Mouse (Mus musculus): ENCODE results near the gene Dnaic1. TPM values are rescaled to one million over a fixed set of nuclear protein-coding genes. Genes with fewer than 3 reads are reported as not detected.

Dnaic1 gene
- polyA plus RNA-seq, 1 experiment from 2014 or later = 1.7 TPM

DNA sequence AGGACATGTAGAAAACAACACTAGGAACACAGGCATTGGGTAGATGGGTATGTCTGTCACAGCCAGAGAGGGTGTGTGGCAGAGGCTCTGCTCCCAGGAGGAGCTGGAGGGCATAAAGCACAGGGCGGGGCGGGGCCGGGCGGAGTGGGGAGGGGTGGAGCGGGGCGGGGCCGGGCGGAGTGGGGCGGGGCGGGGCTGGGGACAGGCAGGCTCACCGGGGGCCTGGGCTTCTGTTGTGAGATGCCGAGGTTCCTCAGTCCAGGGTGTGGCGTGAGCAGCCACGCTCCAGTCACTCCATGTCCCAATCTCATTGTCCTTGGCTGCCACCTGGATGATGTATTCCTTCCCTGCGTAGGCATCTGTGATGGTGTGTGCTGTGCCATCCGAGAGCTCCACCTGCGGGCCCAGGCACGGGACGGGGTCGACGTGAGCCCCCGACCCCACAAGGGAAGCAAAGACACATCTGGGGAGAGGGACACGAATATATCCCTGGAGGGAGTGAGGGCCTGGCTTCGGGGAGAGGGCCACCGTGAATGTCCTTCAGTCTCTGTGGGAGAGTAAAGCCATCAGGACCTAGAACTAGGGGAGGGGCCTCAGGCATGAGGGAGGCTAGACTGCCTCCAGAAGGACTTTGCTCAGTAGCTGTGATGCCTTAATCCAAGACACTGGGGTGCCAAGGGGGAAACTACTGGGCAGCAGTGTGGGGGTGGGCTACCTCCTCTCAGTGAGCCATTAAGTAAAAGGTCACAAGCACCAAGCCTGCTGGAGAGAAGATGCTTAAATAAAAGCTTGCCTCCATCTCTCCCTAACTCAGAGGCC, 89.2 kb downstream of the Dnaic1 start:
- peak overlapping the region; percentile 44 for H3K4me2 ChIP-seq
- H3K27me3 ChIP-seq = peaks cover 21% of the 10 kb centered on the region
- no peak overlapping the region for H3K9ac ChIP-seq
- H3K4me3 ChIP-seq (replicated peaks) = no peak overlapping the region
- no peaks in the 10 kb centered on the region for H3K9me3 ChIP-seq (replicated peaks)
- WGBS = 9% methylated on average over 23 of the region's 25 CpGs
- peak overlapping the region; percentile 89 for H3K27ac ChIP-seq
- peaks cover 64% of the 10 kb centered on the region for H3K4me1 ChIP-seq
- H3K36me3 ChIP-seq = peaks cover 9% of the 10 kb centered on the region; the same call in 1 of the 2 replicates
- peak; percentile 54 for ATAC-seq (replicated peaks; ENCODE audit: low FRiP score)

DNA sequence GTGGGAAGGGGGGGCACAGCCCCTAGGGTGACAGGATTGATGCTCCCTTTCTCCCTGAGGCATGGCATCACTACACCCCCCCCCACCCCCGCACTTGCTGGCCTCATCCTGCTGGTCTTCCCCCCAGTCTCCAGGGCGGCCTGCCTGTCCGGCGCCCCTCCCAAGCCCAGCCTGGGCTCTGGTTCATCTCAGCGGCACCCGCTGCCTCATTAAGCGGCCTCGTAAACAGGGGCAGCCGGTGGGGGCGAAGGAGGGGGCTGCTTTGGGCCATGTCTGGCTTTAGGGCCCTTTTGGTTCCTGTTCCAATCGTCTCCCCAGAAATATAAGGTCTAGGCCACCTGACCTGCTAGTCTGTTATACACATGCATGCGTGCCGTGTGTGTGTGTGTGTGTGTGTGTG, 90.0 kb downstream of the Dnaic1 start:
- peaks cover 21% of the 10 kb centered on the region for H3K27me3 ChIP-seq
- peak overlapping the region; percentile 89 for H3K27ac ChIP-seq
- no peak overlapping the region for H3K9ac ChIP-seq
- ATAC-seq (replicated peaks; ENCODE audit: low FRiP score) = no peak
- no peak overlapping the region for H3K4me3 ChIP-seq (replicated peaks)
- H3K9me3 ChIP-seq (replicated peaks) = no peaks in the 10 kb centered on the region
- 48% methylated on average over 13 of the region's 13 CpGs for WGBS
- H3K4me2 ChIP-seq = no peak overlapping the region
- H3K4me1 ChIP-seq = peaks cover 68% of the 10 kb centered on the region
- peaks cover 9% of the 10 kb centered on the region; the same call in 1 of the 2 replicates for H3K36me3 ChIP-seq

DNA sequence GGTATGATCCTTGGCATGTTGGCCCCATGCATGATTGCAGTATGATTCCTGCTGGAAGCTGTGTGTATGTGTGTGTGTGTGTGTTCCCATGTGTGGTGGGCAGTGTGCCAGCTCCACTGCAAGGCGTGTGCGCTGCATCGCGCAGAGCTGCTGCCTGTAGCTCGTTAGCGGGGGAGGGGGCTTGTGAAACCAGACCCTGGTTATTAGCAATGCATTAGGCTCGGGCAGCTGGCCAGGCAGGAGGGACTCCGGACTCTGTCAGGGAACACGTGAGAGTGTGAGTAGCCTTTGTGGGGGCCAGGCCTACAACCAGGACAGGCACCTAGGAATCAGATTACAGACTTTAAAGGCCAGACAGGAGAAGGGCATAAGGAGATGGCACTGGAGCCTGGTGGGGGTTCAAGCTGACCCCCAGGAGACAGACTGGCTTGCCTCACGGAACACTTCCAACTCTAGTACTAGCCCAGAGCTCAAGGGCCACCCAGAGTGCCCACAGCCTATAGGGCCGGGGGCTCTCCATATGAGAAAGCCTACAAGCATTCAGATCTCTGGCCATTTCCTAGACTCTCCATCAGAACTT, 91.4 kb downstream of the Dnaic1 start:
- peak; percentile 9; the same call in 1 of the 2 replicates for ATAC-seq (replicated peaks; ENCODE audit: low FRiP score)
- Histone ChIP-seq H3K4me3 (replicated peaks) (no peak overlapping the region), H3K9ac (no peak overlapping the region), H3K9me3 (replicated peaks) (no peaks in the 10 kb centered on the region), H3K36me3 (peaks cover 9% of the 10 kb centered on the region; the same call in 1 of the 2 replicates), H3K27me3 (peaks cover 21% of the 10 kb centered on the region), H3K4me1 (peaks cover 81% of the 10 kb centered on the region), H3K27ac (peak overlapping the region; percentile 89), H3K4me2 (no peak overlapping the region)
- WGBS = 24% methylated on average over 11 of the region's 11 CpGs

DNA sequence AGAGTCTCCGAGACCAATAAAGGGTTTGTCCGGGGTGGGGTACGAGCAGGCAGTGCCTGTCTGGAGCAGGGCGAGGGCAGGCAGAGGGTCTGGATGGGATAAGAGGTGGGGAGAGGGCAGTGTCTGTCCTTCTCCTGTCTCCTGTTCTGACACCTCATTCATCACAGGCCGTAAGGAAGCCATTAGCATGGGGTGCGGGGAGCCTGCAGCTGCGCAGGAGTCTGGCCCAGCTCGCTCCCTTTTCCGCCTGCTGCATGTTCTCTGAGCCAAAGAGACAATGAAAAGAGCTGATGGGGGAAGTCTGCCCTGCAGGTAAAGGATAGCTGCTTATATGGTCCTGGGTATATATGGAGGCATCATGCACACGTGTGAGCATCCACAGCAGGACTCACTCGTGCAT, 93.1 kb downstream of the Dnaic1 start:
- no peak overlapping the region for H3K4me2 ChIP-seq
- H3K36me3 ChIP-seq = peaks cover 3% of the 10 kb centered on the region; the same call in 1 of the 2 replicates
- 46% methylated on average over 11 of the region's 11 CpGs for WGBS
- no peak overlapping the region for H3K9ac ChIP-seq
- no peaks in the 10 kb centered on the region for H3K9me3 ChIP-seq (replicated peaks)
- H3K27me3 ChIP-seq = peaks cover 21% of the 10 kb centered on the region
- no peak overlapping the region for H3K4me3 ChIP-seq (replicated peaks)
- no peak overlapping the region for H3K27ac ChIP-seq
- H3K4me1 ChIP-seq = peaks cover 93% of the 10 kb centered on the region
- ATAC-seq (replicated peaks; ENCODE audit: low FRiP score) = no peak

GRCm38 (mm10) chr4:41663614-41664013, 94.0 kb downstream of the Dnaic1 start:
- WGBS = 16% methylated on average over 9 of the region's 9 CpGs
- H3K4me1 ChIP-seq = peaks cover 84% of the 10 kb centered on the region
- 0 out of 2 replicates have a peak, but pooled peaks have one; percentile 5 for ATAC-seq (replicated peaks; ENCODE audit: low FRiP score)

DNA sequence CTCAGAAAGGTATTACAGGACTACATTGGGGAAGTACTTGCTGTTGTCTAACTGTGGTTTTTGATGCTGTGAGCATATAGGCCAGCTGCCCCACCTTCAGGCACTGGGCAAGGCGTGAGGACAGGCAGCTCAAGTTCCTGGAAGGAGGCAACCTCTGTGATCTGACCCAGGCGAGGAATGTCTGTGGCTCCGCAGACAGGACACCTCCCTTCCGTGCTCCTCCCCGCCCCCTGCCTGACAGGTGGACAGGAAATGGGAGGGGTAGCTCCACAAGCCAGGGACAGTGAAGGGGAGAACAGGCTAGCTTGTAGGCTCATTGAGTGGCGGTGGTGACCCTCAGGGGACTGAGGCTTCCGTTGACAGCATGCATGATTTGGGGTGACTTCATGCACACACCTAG, 95.0 kb downstream of the Dnaic1 start:
- ATAC-seq (replicated peaks; ENCODE audit: low FRiP score) = peak; percentile 63
- peaks cover 75% of the 10 kb centered on the region for H3K4me1 ChIP-seq
- peak overlapping the region; percentile 30 for H3K4me2 ChIP-seq
- no peak overlapping the region for H3K4me3 ChIP-seq (replicated peaks)
- WGBS = 12% methylated on average over 7 of the region's 7 CpGs
- H3K27me3 ChIP-seq = peaks cover 21% of the 10 kb centered on the region
- H3K9me3 ChIP-seq (replicated peaks) = no peaks in the 10 kb centered on the region
- H3K9ac ChIP-seq = 0 out of 2 replicates have a peak overlapping the region, but pooled peaks have one; percentile 1
- peak overlapping the region; percentile 91 for H3K27ac ChIP-seq
- peaks cover 7% of the 10 kb centered on the region; the same call in 1 of the 2 replicates for H3K36me3 ChIP-seq

More at GRCm38 (mm10) chr4:41663614-41664013, 94.0 kb downstream of the Dnaic1 start:
- Histone ChIP-seq H3K9me3 (replicated peaks) (no peaks in the 10 kb centered on the region), H3K36me3 (no peaks in the 10 kb centered on the region), H3K27me3 (peaks cover 21% of the 10 kb centered on the region), H3K27ac (peak overlapping the region; percentile 91; the same call in 1 of the 2 replicates), H3K9ac (no peak overlapping the region), H3K4me2 (0 out of 2 replicates have a peak overlapping the region, but pooled peaks have one; percentile 10), H3K4me3 (replicated peaks) (no peak overlapping the region)

- Histone ChIP-seq H3K36me3 (peaks cover 14% of the 10 kb centered on the region), H3K27me3 (peaks cover 21% of the 10 kb centered on the region), H3K9ac (peak overlapping the region; percentile 10; the same call in 1 of the 2 replicates), H3K4me2 (peak overlapping the region; percentile 30), H3K4me3 (replicated peaks) (no peak overlapping the region), H3K9me3 (replicated peaks) (no peaks in the 10 kb centered on the region), H3K4me1 (peaks cover 73% of the 10 kb centered on the region), H3K27ac (peak overlapping the region; percentile 91)
- ATAC-seq (replicated peaks; ENCODE audit: low FRiP score) = peak; percentile 69
- 4% methylated on average over 6 of the region's 8 CpGs for WGBS
Observed at GRCm38 (mm10) chr4:41665009-41665675, 95.6 kb downstream of the Dnaic1 start.

GRCm38 (mm10) chr4:41666646-41667045, 97.1 kb downstream of the Dnaic1 start:
- Histone ChIP-seq H3K36me3 (peaks cover 22% of the 10 kb centered on the region), H3K4me2 (no peak overlapping the region), H3K27me3 (peaks cover 19% of the 10 kb centered on the region), H3K4me1 (peaks cover 72% of the 10 kb centered on the region), H3K9me3 (replicated peaks) (no peaks in the 10 kb centered on the region), H3K4me3 (replicated peaks) (no peak overlapping the region), H3K27ac (peak overlapping the region; percentile 78), H3K9ac (no peak overlapping the region)
- WGBS = 46% methylated on average over 11 of the region's 11 CpGs
- ATAC-seq (replicated peaks; ENCODE audit: low FRiP score) = no peak

GRCm38 (mm10) chr4:41670836-41671235, 101.3 kb downstream of the Dnaic1 start:
- Histone ChIP-seq H3K4me2 (no peak overlapping the region), H3K4me3 (replicated peaks) (no peak overlapping the region), H3K36me3 (peaks cover 22% of the 10 kb centered on the region), H3K27ac (no peak overlapping the region), H3K4me1 (peaks cover 58% of the 10 kb centered on the region), H3K27me3 (0 out of 2 replicates have a peak, but pooled peaks cover 6% of the 10 kb centered on the region), H3K9me3 (replicated peaks) (no peaks in the 10 kb centered on the region), H3K9ac (no peak overlapping the region)
- no peak for ATAC-seq (replicated peaks; ENCODE audit: low FRiP score)
- 86% methylated on average over 18 of the region's 18 CpGs for WGBS

DNA sequence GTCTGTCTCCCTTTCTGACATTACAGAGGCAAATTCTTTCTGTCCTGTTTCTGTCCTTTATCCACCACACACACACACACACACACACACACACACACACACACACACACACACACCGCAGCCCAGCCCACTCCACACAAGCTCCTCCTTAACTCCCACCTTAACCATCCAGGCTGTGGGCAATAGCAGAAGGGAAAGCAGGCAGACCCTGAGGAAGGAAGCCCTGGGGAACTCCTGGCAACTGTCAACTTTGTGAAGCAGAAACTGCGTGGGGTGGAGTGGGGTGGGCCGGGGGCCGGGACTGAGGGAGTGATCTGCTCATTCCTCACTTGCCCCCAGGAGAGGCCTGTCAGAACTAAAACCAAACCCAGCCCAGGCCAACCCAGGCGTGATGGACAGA, 101.9 kb downstream of the Dnaic1 start:
- 0 out of 2 replicates have a peak overlapping the region, but pooled peaks have one; percentile 28 for H3K27ac ChIP-seq
- 0 out of 2 replicates have a peak, but pooled peaks cover 6% of the 10 kb centered on the region for H3K27me3 ChIP-seq
- no peak overlapping the region for H3K9ac ChIP-seq
- peaks cover 22% of the 10 kb centered on the region for H3K36me3 ChIP-seq
- H3K4me3 ChIP-seq (replicated peaks) = no peak overlapping the region
- ATAC-seq (replicated peaks; ENCODE audit: low FRiP score) = peak; percentile 23; the same call in 1 of the 2 replicates
- H3K4me1 ChIP-seq = peaks cover 60% of the 10 kb centered on the region
- H3K4me2 ChIP-seq = no peak overlapping the region; the same call in 1 of the 2 replicates
- WGBS = 19% methylated on average over 5 of the region's 5 CpGs
- H3K9me3 ChIP-seq (replicated peaks) = no peaks in the 10 kb centered on the region

GRCm38 (mm10) chr4:41671963-41672480, 102.4 kb downstream of the Dnaic1 start:
- H3K36me3 ChIP-seq = peaks cover 22% of the 10 kb centered on the region
- 10% methylated on average over 8 of the region's 8 CpGs for WGBS
- H3K4me2 ChIP-seq = peak overlapping the region; percentile 2; the same call in 1 of the 2 replicates
- H3K4me1 ChIP-seq = peaks cover 60% of the 10 kb centered on the region
- H3K27ac ChIP-seq = peak overlapping the region; percentile 28; the same call in 1 of the 2 replicates
- no peak overlapping the region for H3K4me3 ChIP-seq (replicated peaks)
- peak; percentile 12; the same call in 1 of the 2 replicates for ATAC-seq (replicated peaks; ENCODE audit: low FRiP score)
- H3K9ac ChIP-seq = no peak overlapping the region
- H3K9me3 ChIP-seq (replicated peaks) = no peaks in the 10 kb centered on the region
- H3K27me3 ChIP-seq = peaks cover 9% of the 10 kb centered on the region; the same call in 1 of the 2 replicates
